Mouse (Mus musculus): Measurements from ENCODE around the gene Phgdh.

The Phgdh gene

DNA sequence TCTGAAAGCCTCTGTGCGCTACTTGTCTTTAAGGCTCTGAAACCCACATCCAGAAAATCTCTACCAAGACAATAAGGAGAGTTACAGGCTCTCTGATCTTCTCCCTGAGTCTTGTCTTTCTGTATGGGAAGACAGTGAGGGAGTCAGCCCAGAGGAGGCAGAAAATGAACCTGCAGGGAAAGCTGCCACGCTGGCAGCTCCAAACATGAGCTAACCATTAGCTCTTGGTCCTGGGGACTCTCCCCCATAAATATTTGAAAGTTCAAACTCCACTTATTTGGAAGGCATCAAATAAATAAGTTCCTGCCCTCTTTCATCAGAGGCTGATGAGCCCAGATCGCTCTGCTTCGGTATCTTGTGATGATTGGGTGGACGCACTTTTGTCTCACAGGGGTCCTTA lies 56.6 kb downstream of the Phgdh start:
- DNase-seq = no peak

DNA sequence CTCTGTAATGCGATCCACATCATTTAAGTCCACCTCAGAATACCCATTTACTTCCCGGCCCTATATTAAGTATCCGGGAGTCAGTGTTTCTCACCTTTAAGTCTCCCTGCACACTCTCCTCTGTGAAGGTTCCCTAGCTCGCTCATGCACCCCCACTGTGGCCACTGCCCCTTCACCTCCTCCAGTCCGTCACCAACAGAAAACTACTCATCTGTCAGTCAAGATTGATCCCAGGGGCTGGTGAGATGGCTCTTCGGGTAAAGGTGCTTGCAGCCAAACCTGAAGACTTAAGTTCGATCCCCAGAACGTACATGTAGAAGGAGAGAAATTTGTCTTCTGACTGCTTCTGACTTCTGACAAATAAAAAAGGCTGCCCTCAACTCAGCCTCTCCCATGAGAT lies 57.4 kb downstream of the Phgdh start:
- no peak for DNase-seq

DNA sequence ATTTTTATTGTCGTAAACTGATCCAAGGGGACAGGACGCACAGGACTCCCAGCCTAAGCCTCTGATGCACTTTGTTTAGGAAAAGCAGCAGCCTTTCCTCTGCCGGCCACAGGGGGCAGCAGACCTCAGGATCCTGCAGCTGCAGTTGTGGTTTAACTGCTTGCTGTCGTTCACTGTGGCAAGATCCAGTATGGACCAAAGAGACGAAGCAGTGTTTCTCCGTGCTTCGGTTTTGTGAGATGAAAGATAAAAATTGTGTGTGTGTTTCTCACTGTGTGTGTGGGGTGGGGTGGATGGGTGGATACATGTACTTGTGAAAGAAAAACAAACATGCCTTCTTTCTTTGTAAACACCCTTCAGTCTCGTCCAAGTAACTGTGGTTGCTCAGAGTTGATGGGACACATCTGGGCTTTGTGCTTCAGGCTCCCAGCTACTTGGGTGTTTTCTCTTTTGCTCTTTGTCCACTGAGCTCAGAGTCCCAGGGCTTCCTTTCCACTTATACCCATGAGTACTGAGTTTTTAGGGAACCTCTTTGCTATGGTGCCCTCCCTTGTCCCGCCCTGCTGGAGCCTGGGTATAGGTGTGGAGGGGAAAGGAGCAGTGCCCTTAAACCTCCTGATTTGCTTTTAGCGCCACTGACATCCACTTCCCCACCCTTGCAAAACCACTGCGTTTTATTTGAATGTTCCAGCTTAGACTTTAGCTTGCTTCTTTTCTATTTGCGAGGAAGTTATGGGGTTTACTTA lies 58.7 kb downstream of the Phgdh start:
- DNase-seq = peak; percentile 79

DNA sequence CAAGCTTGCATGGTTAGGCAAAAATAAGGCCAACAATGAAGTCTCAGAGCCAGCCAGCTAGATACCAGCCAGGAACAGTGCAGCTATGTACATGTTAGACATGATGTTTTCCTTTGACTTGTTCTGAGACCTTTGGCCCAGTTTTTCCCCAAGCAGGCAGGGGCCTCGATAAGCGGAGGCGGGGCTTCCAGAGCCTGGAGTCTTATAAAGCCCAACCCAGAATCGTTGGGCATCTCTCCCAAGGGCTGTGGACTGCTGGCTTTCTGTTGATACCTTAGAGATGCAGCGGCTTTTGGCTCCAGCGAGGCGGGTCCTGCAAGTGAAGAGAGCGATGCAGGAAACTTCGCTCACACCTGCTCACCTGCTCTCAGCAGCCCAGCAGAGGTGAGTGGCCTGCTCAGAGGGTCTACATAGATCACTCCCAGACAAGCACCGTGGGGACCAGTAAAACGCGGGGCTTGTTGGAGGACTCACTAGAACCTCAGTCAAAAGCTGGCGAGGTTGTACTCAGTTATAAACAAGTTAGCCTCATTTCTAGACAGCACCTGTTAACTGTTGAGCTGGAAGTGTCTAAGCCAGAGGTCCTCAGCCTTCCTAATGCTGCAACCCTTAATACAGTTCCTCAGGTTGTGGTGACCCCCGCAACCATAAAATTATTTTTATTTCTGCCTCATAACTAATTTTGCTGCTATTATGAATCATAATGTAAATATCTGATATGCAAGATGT lies 59.4 kb downstream of the Phgdh start, which contains the start of gene Hmgcs2:
TSS of gene Hmgcs2 (plus strand) at position 232 of the 729 bp plus-strand sequence.
- DNase-seq = peak; percentile 80

DNA sequence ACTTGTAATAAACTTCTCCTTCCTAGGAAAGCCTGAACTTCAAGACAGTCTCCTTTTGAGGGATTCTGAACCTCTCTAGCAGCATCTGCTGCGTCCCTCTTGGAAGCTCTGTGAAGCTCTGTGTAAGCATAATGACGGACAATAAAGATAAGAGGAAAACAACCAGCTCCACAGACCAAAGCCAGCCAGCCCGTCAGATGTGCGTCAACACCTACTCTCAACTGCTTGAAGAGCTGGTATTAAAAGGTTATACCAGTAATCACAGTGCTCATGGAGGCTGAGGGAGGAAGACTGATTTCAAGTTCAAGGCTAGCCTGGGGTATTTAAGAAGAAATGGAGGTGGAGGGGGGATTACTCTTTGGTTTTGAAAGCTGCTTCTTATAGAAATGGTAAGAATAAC lies 60.1 kb downstream of the Phgdh start:
- DNase-seq = no peak

DNA sequence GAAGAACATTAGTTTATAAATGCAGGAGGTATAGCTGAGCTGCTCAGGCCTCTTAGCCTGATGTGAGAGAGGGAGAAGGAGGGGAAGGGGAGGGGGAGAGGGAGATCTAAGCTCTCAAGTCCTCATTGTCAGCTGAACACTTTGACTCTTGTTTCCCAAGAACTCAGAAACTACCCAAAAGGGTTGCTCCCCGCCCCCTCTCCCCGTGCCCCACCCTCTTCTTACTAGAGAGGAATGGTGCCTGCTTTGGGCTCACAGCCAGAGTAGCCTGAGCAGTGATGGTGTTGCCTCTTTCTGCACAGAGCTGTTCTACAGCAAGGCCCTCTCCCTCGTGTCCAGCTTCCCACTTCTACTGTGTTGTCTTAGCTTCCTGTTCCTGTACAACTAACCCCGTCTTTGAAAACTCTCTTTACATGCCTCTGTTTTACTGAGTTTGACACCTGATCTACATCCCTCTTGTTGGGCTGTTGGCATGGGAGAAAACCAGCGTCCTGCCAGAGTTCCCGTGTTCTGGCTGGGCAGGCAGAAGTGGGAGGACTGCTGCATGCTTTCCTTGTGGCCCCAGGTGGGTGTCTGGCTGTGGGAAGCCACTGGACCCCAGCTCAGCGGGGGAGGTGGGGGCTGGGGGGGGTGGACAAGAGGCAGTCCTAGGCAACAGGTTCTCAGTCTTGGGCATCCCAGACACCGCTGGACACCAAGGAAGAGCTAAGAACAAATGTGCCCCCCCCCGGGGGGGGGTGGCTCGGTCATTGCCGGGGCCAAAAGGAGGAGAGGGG lies 66.0 kb downstream of the Phgdh start:
- DNase-seq = no peak

DNA sequence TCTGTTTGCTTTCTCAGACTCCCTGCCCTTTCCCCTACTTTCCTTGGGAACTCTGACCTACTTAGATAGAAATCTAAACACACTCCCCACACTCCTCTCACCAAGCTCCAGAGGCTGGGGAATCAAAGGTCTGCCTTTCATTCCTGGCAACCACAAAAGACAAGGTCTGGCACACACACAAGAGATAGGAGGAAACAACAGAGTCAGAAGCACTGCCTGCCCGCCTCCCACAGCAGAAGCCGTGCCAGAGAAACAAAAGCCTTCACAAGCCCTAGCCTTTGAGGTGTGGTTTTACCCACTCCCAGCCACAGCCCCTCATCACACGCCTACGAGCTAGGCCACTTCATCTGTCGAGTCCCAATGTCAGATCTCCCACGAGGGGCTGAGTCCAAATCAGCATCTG lies 72.5 kb downstream of the Phgdh start:
- peak; percentile 61 for DNase-seq

Data from kidney, postnatal 10 days (tissue).